Mouse (Mus musculus): Measurements from ENCODE around the gene Cald1.

The Cald1 gene

DNA sequence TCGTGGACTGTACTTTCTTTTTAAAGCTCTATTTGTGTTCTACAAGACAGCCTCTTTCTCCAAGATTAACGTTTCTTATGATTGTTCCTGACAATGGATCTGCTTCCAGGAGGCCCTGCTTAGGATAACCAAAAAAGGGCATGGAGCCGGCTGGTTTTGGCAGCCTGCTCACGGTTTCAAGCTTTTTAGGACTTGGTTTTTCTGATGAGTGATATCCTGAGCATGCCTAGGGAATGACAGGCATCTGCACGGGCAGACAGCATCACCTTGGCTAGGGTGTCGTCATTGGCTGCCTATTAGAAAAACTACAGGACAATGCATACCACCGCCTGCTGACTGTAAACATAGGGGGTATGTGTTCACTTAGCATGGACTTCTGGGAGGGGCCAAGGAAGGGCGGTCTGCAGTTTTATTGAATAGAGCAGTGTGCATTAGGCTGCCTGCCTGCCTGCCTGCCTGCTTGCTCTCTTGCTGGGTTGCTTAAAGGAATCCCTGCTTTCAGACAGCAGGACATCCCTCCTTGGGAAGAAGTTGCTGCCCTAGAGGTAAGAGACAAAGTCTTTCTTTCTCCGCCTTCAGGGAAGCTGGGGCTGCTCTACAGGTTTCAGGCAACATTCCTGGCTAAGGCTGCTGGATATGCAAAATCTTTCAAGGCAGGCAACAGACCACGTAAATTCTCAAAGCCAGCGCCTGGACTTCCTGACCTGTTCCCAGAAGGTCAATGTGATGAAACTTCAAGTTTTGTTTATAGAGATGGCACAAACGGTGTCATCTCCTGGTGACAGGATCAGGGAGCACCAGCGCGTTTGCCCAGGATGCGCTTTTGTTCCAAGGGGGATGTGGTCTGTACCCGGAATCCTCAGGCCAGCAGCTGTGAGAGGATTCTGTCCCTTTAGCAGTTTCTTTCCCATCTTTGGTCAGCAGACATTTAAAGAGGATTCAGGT is at the start of gene Cald1:
Cald1 (plus strand) TSS at position 380 of the 945 bp plus-strand sequence.
- POLR2A ChIA-PET = interaction anchor here in 2 of 4 experiments (0.5 to 1.9 kb wide), 4 partner anchors 12 to 123 kb away, joined by 3 to 7 read pairs (median 4); partner anchors contain the start of gene Bpgm (in 1 of the 2)
- CTCF ChIA-PET = no interaction called here

DNA sequence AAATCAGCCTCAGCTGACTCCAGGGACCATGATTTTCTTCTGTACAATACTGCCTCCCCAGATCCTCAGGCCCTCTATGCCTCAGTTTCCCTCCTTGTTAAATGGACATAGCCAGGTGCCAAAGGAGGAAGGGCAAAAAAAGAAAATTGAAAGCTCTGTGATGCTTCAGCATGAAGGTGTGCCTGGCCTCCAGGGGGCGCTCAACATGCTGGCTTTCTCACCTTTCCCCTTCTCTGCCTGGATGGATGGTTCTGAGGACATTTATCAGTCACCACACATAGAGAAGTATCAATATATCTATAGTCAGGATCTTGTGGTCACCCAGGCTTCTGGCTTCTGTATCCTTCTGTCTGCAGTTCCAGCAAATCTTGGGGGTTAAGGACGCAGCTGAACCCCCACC is 49.3 kb upstream of the Cald1 start:
- ChIA-PET CTCF (interaction anchor here (0.6 to 2.2 kb wide), 33 partner anchors 9 to 612 kb away, joined by 3 to 16 read pairs (median 4); partner anchors contain the start of gene Agbl3 (in 1 of the 4)), POLR2A (interaction anchor here in 2 of 4 experiments (0.8 to 1.0 kb wide), 3 partner anchors 11 to 169 kb away, joined by 3 read pairs; no protein-coding TSS in a partner anchor)

DNA sequence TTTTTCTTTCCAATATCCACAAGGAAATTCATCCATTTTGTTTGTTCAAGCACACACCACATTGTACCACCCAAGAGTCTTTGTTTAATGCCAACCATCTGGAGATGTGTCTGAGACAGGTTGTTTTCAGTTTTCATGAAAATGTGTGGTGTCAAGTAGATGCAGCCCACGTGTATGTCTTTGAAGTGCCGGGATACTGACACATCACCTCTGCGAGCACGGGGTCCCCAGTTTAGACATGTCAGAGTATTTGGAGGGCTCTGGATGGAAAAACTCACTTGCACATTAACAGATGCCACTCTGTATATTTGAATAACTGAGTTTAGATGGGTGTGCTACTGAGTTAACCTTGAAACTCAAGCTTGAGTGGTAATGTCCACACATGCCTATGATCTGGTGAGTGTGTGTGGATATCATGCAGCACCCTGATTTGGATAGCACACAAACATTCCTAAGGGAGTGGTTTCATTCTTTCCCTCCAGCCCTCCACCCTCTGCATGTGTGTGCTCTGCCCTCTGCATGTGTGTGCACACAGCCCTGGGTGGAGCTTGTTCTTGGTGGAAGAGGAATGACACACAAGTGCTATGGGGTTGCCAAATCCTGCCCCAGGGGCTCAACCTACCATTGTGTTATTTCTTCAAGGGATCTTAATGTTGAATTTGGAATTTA is 45.7 kb upstream of the Cald1 start:
- POLR2A ChIA-PET = no interaction called here
- CTCF ChIA-PET = interaction anchor here in 1 of 4 experiments (0.8 kb wide), 1 partner anchor 201 kb away, joined by 3 read pairs; no protein-coding TSS in a partner anchor

DNA sequence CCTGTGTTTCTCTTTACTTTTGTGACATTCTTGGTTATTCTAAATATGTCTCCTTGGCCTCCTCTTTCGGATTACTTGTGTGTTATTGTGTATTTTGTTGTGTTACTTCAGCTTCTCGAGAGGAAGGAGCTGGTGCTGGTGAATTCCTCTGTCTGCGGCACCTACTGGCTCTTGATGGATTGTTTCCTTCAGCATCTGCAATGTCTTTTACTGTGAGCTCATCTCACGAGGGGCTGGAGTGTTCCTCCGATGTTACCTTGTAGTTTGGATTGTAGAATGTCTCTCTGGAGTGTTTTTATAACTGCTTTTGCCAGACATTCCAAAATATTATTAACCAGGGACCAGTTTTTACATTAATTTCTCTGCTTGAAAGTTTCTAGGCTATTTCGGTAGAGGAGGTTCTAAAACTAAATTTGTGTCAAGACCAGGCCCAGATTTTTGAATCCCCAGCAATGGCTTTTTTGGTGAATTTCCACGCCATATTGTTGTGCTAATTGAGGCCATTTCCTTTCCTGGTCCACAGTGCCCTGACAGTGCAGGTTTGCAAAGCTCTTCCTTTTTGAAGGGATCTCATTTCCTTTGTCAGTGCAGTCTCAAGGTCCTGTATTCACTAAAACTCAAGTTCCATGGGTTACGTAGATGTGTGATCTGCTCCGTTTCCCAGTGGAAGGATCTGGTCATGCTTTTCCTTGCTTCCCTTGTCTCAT is 43.9 kb upstream of the Cald1 start:
- ChIA-PET POLR2A (interaction anchor here in 3 of 4 experiments (0.6 to 2.3 kb wide), 5 partner anchors 11 to 226 kb away, joined by 3 to 7 read pairs (median 3); no protein-coding TSS in a partner anchor), CTCF (interaction anchor here in 3 of 4 experiments (0.6 to 1.3 kb wide), 4 partner anchors 11 to 235 kb away, joined by 4 to 6 read pairs (median 5); no protein-coding TSS in a partner anchor)

DNA sequence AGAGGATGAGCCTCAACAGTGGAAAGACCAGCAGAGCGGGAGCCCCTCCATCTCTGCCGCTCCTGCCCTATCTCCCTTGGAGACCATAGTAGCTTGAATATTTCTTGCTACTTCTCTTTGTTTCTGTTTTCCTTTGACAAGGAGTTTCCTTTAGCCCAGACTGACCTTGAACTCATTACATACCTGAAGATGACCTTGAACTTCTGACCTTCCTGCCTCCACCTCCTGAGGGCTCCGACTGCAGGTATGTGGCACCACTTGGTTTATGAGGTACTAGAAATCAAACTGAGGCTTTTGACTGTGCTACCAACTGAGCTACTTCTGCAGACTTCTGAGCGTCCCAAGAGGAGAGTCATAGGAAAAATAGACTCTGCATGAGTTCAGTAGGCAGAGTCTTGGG is 38.8 kb upstream of the Cald1 start:
- POLR2A ChIA-PET = interaction anchor here (0.6 to 1.2 kb wide), 10 partner anchors 11 to 472 kb away, joined by 3 to 4 read pairs (median 3); no protein-coding TSS in a partner anchor
- CTCF ChIA-PET = interaction anchor here (0.6 to 2.8 kb wide), 7 partner anchors 11 to 200 kb away, joined by 3 to 16 read pairs (median 6); no protein-coding TSS in a partner anchor

DNA sequence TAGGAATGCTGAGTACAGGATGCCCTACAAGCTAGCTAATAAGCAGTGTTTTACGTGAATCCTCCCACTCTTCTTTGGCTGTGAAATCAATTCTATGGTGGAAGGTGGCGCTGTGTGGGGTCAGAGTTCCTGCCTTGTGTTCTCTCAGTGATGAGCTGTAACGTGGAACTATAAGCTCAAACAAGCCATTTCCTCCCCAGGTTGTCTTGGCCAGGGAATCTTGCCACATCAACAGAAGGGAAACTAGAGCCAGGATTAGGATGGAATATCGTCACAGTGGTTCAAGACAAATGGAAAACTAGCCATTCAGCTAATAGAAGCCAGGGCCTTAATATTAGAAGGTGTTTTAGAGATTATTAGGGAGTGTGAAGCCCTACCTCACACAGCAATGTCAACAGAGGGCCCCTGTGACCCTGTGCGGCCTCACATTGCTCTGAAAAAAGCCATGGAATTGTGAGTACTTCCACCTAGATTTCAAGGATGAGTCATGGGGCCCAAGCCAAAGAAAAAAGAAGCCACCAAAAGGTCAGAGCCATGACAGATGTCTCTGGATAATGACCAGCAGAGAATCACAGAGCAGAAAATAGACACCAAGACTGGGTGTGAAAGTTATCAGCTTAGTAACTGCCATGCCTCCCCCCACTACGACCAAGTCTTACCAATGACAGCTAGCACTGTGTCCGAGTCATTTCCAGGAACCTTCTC is 33.0 kb upstream of the Cald1 start:
- ChIA-PET CTCF (interaction anchor here in 2 of 4 experiments (1.1 to 1.3 kb wide), 2 partner anchors 12 to 16 kb away, joined by 3 to 4 read pairs; no protein-coding TSS in a partner anchor), POLR2A (interaction anchor here in 1 of 4 experiments (1.1 to 1.4 kb wide), 2 partner anchors 9 to 10 kb away, joined by 3 read pairs; no protein-coding TSS in a partner anchor)

DNA sequence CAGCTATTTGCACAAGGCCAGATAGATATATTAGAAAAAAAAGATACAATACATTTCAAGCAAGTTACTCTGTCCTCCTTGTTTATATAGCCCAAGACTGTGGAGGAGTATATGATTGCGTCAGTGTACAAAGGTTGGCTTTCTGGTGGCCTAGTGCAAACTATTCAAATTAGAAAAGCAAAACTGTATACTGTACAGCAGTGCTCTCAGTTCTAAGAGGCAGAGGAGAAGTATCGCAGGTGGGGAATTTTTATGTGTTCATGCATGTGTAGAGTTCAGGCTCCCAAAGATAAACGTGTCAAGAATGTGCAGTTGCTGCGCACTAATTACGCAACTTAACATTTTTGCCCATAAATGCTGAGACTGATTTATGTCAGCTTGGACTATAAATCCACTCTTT is 31.0 kb upstream of the Cald1 start:
- CTCF ChIA-PET = interaction anchor here in 1 of 4 experiments (1.0 kb wide), 1 partner anchor 19 kb away, joined by 3 read pairs; no protein-coding TSS in a partner anchor

DNA sequence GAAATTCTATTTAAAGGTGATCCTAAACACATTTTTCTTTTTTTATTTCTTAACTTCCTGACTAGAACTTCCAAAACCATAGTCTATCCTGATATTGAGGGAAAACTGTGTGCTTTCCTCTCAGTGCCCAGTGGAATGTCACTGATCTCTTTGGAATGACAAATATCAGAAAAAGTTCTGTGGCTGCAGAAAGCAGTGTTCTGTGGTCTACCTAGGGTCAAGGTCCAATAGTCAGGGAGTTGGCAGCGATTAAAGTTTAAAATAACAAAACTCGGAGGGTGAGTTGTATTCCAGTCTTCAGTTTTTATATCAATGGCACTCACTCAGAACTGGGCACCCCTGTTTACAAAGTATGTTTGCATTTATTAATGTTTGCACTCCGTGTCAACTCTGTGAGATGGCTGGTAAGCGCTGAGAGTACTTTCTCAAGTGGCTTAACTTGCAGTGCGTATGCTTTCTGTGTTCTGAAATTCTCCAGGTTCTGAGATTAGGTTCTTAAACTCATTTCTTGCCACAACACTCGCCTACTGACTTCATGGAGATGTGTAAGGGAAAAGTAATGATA is 18.7 kb upstream of the Cald1 start:
- POLR2A ChIA-PET = no interaction called here
- CTCF ChIA-PET = no interaction called here

More for the DNA sequence above, 31.0 kb upstream of the Cald1 start:
- POLR2A ChIA-PET = no interaction called here

DNA sequence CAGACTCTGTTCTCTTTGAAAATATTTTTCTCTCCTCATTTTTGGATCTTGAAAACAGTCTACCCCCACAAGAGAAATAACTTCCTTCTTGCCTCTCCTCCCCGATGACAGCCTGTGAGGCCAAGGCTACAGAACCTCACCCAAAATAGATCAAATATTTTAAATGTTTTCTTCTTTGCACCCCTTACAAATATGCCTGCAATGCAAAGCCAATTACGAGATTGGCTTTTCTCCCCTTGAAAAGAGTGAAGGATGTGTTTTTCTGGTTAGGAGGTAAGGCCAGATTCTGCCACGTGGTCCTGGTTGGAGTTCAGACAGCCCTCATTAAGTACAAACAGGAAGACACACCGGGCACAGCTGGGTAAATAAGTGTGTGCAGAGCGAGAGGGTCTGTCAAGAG is 14.9 kb upstream of the Cald1 start:
- ChIA-PET POLR2A (no interaction called here), CTCF (no interaction called here)

DNA sequence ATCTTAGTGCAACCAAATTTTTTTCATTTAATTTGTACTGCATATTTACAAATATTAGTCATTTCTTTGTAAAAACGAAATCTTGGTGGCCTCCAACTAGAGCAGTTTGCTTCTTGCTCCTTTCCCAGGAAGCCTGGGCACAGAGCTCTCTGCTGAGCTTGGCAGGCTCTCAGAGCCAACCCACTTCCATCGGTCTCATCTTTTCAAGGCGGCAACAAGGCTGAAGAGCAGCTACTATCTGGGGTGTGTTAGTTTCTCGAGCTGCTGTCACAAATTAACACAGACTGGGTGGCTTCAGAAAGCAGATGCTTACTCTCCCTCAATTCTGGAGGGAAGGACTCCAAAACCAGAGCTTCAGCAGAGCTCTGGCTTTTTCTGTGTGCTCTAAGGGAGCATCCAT is 10.2 kb upstream of the Cald1 start:
- POLR2A ChIA-PET = no interaction called here
- CTCF ChIA-PET = no interaction called here

DNA sequence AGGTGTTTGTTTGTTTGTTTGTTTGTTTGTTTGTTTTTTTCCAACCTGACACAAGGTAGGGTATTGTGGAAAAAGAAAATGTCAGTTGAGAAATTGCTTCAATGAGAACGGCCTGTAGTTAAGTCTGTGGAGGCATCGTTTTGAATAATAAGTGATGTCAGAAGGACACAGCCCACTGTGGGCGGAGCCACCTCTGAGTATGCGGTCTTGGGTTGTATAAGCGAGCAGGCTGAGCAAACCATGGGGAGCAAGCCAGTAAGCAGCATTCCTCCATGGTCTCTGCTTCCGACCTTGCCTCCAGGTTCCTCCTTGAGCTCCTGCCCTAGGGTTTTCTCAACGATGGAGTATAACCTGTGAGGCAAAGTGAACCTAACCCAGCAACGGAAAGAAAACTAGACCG is 7.6 kb upstream of the Cald1 start:
- CTCF ChIA-PET = no interaction called here
- POLR2A ChIA-PET = no interaction called here

DNA sequence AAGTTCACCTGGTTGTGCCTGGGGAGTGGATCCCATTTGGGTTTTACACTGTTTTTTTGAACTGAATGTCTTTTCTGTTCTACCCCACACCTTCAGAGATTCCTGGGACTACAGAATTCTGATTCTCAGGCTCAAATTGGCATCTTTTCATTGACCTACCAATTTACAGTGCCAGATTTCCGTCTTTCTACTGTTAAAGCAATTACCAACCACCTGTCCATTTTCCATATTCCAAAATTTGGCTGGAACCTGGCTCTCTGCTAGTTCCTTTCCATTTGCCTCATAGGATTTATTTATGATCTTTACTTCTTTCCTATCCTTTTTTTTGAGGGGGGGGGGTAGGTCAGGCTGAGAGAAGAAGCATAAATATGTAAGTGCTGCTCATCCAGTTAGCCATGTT is 4.9 kb upstream of the Cald1 start:
- ChIA-PET POLR2A (no interaction called here), CTCF (interaction anchor here in 1 of 4 experiments (0.7 kb wide), 1 partner anchor 44 kb away, joined by 3 read pairs; no protein-coding TSS in a partner anchor)

DNA sequence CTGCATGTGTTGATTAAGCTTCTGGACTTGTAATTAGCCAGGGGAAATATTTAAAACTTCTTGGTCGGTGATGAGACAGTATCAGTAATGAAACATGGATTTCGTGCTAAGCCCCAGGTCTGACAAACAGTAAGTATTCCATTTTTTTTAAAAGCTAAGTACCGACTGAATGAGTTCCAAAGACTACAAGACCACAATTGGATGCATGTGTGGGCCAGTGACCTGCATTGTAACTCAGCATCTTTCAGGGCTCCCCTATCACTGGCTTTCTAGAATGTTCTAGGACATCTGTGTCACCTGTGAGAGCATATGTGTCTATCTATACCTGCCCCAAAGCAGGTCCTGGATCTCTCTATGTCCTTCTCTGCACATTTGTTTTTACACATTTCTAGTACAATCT is 984 bp upstream of the Cald1 start:
- CTCF ChIA-PET = no interaction called here
- POLR2A ChIA-PET = interaction anchor here in 1 of 4 experiments (1.4 kb wide), 1 partner anchor 121 kb away, joined by 3 read pairs; the partner anchor contains the start of gene Bpgm

DNA sequence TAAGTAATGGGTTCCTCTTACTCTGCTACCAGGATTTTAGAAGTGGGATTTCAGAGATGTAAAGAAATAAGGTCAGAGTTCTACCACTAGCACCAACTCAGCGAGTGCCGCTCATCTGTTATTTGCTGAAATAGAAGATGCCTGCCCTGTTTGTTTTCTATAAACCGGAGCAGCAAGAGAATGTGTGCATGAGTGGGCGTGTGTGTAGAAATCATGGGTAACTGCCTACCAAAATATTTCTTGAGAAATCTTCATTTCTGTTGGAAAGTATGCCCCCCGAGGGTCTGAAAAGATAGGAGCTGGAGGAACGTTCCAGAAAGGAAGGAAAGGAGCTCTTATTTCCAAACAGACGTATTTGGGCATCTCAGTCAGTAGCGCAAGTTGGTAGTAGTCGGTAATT is 871 bp downstream of the Cald1 start:
- ChIA-PET POLR2A (interaction anchor here in 2 of 4 experiments (0.5 to 1.9 kb wide), 2 partner anchors 12 to 120 kb away, joined by 3 to 7 read pairs; no protein-coding TSS in a partner anchor), CTCF (no interaction called here)

DNA sequence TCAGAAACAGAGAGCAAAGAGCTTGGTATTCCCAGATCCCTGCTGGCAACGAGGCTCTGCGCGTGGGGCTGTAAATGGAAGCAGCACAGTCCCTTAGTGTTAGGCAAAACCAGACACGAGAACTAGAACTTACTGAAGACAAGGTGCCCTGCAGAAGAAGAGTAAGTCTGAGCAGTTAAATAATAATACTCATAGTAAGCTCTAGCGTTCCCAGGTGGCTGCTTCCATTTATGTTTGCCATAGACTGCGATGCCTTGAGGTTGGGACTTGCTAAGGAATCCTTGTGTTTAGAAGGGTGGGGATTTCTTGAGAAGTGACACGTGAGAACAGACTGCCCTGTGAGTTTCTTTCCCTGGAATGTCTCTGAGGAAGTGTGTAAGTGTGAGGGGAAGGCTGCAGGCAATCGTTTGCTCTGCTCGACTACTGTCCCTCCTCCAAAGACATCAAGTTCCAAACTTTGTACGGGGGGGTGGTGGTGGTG is 1.4 kb downstream of the Cald1 start:
- POLR2A ChIA-PET = interaction anchor here in 1 of 4 experiments (1.9 kb wide), 1 partner anchor 11 kb away, joined by 7 read pairs; no protein-coding TSS in a partner anchor
- CTCF ChIA-PET = no interaction called here

DNA sequence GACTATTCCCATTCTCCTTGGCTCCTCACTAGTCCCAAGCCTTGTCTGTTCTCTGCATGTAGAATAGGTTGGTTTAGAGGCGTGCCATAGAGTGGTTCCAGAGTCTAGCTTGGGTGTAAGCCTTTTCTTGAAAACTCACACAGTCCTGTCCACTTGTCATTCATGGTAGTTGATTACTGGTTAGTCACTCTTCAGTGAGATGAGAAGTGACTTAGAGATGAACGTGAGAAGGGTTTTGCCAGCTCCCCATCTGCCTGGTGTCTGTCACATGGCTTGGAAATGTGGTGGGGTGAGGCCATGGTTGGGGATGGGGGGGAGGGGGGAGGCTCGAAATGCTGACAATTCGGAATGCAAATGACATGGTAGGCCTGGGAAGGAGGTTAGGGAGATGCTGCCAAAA is 2.5 kb downstream of the Cald1 start:
- CTCF ChIA-PET = interaction anchor here in 1 of 4 experiments (0.5 to 0.7 kb wide), 2 partner anchors 52 to 159 kb away, joined by 3 to 7 read pairs; no protein-coding TSS in a partner anchor
- POLR2A ChIA-PET = interaction anchor here in 2 of 4 experiments (0.7 to 1.4 kb wide), 3 partner anchors 10 to 1084 kb away, joined by 3 to 7 read pairs (median 4); no protein-coding TSS in a partner anchor

DNA sequence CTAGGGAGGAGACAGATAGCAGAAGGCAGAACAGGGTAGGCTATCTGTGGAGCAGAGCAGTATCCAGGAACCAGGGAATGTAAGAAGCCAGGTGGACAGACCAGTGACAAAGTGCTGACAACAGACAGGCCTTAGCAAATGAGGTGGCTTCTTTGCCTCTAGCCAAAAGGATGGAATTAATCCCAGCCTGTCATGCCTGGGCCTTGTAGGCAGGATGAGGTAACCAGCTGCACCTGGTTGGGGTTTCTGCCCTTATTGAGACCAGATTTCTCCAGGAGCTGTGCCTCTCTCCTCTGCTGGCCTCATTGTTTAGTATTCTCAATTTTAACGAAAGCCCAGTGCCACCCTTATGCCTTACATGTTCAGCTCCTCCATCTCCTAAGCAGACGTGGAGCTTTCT is 3.8 kb downstream of the Cald1 start:
- POLR2A ChIA-PET = interaction anchor here in 2 of 4 experiments (1.2 to 1.4 kb wide), 2 partner anchors 9 to 11 kb away, joined by 3 to 4 read pairs; no protein-coding TSS in a partner anchor
- CTCF ChIA-PET = interaction anchor here in 1 of 4 experiments (0.8 kb wide), 1 partner anchor 37 kb away, joined by 3 read pairs; no protein-coding TSS in a partner anchor

Measured in embryonic stem cell, embryonic (primary cell).